Mouse (Mus musculus): Measurements from ENCODE around the gene Uba7. TPM values are rescaled to one million over a fixed set of nuclear protein-coding genes. Genes with fewer than 3 reads are reported as not detected.
"Not testable (repeated sequence)": the region's sequence is repeated elsewhere in the genome, so short reads cannot be mapped to it uniquely, and the experiment has no call there.

The Uba7 gene
- polyA plus RNA-seq, 1 experiment from 2014 or later = 2.7 TPM

DNA sequence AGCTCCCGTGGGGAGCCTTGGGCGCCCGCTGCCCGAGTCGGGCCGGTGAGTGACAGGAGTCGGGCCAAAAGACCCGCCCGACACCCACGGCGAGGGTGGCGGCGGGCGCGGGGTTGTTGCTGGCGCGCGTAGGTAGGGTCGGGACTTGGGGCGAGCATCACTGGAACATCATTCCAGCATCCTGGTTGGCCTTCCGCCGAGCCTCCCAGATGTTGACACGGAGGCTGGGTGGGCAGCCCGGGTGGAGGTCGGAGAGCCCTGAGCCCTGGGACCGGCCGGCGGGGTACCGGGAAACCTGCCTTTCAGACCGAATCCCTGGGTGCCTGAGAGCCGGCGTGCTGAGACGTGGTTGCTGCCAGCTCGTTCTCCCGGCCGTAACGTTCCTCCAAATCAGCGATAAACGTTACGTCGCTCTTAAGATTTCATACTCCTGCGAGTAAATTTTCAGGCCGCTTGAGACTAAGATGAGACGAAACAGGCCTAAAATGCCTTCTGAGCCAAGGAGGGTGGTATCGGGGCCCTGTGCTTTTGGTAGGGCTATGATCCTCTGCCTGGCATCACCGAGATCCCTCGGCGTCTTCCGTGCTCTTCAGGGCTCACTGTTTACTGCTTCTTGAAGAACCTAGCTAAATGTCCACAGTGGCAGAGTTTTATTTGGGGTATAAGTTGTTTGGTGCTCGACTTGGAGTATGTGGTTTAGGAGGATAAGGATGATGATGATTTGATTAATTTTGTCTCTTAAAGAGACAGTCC, 27.6 kb downstream of the Uba7 start:
- peak overlapping the region; percentile 94 for H3K27ac ChIP-seq
- peak overlapping the region; percentile 99 for H3K4me3 ChIP-seq
- H3K4me2 ChIP-seq = peak overlapping the region; percentile 85
- H3K4me1 ChIP-seq = peaks cover 28% of the 10 kb centered on the region
- peaks cover 4% of the 10 kb centered on the region; the same call in 1 of the 2 replicates for H3K27me3 ChIP-seq
- H3K9ac ChIP-seq = peak overlapping the region; percentile 97
- no peaks in the 10 kb centered on the region for H3K36me3 ChIP-seq (ENCODE audit: poor library complexity, severe bottlenecking)
- under 1% methylated on average over 48 of the region's 50 CpGs for WGBS
- ATAC-seq = no peak; the same call in 1 of the 2 replicates
- no peaks in the 10 kb centered on the region for H3K9me3 ChIP-seq (replicated peaks)

DNA sequence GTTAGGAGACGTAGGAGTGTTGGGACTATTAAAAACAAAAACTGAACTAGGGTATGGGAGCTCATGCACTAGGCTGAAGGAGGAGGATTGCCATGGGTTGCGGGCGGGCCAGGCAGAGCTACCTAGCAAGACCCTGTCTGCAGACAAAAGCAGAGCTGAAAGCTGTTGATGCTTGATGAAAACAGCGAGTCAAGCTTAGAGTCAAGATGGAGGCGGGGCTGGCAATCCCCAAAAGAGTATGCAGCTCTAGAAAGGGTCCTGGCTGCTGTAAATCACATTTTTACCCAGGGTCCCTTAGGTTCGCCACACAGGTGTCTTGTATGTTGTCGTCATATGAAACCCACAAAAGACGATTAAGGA, 28.2 kb downstream of the Uba7 start:
- no peak for ATAC-seq
- H3K36me3 ChIP-seq (ENCODE audit: poor library complexity, severe bottlenecking) = no peaks in the 10 kb centered on the region
- peaks cover 4% of the 10 kb centered on the region; the same call in 1 of the 2 replicates for H3K27me3 ChIP-seq
- H3K4me1 ChIP-seq = peaks cover 28% of the 10 kb centered on the region
- peak overlapping the region; percentile 97 for H3K9ac ChIP-seq
- H3K9me3 ChIP-seq (replicated peaks) = no peaks in the 10 kb centered on the region
- H3K27ac ChIP-seq = peak overlapping the region; percentile 94
- peak overlapping the region; percentile 99 for H3K4me3 ChIP-seq
- WGBS = 15% methylated on average over 8 of the region's 8 CpGs
- peak overlapping the region; percentile 85 for H3K4me2 ChIP-seq

DNA sequence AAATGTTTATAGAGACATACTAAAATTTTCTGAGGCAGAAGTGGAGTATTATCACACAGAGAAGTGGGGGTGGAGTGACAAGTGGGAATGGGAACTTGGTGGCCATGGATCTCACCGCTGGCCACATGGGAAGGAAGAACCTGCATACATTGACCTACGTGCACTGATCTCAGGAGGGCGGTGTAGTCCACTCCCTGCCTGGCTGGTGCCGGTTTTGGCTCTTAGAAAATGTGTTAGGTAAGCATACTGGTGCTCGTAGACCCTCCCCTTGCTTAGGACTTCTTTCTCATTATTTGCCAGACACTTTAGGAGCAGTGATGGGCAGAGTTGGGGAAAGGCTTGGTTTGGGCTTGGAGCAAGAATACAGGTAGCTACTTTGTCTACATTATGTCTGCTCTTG, 32.7 kb downstream of the Uba7 start:
- Histone ChIP-seq H3K9me3 (replicated peaks) (no peaks in the 10 kb centered on the region), H3K4me3 (no peak overlapping the region), H3K27ac (no peak overlapping the region), H3K4me1 (peaks cover 22% of the 10 kb centered on the region), H3K27me3 (no peaks in the 10 kb centered on the region), H3K9ac (no peak overlapping the region), H3K36me3 (ENCODE audit: poor library complexity, severe bottlenecking) (peaks cover 7% of the 10 kb centered on the region), H3K4me2 (no peak overlapping the region)
- no peak for ATAC-seq
- 89% methylated on average over 5 of the region's 5 CpGs for WGBS

DNA sequence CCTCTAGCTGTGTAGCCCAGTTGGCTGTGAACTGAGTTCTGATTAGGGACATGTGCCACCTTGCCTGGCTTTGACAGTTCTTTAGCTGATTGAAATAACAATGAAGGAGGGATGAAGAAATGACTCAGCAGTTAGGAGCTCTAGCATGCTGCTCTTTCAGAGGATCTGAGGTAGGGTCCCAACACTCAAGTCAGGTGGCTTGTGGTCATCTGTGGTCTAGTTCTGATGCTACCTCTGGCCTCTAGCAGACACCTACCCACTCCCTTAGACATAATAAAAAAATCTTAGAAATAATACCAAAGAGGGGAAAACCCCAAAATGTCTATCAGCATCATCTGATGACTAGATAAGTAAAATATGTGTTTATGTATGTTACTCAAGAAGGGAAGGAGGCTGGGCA, 35.1 kb downstream of the Uba7 start:
- ATAC-seq = no peak
- Histone ChIP-seq H3K4me1 (peaks cover 3% of the 10 kb centered on the region; the same call in 1 of the 2 replicates), H3K9me3 (replicated peaks) (no peaks in the 10 kb centered on the region), H3K36me3 (ENCODE audit: poor library complexity, severe bottlenecking) (peaks cover 10% of the 10 kb centered on the region), H3K4me2 (no peak overlapping the region), H3K4me3 (no peak overlapping the region), H3K27me3 (no peaks in the 10 kb centered on the region), H3K27ac (no peak overlapping the region), H3K9ac (no peak overlapping the region)

DNA sequence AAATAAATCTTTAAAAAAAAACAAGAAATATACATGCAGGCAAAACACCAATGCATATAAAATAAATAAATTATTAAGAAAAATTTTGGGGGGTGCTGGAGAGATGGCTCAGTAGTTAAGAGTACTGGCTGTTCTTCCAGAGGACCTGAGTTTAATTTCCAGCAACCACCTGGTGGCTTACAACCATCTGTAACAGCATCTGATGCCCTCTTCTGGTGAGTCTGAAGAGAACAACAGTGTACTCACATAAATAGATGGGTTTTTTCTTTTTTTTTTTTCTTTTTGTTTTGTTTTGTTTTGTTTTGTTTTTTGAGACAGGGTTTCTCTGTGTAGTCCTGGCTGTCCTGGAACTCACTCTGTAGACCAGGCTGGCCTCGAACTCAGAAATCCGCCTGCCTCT, 38.3 kb downstream of the Uba7 start:
- not testable (repeated sequence) for H3K4me3 ChIP-seq; ATAC-seq; H3K4me2 ChIP-seq; H3K4me1 ChIP-seq; H3K9me3 ChIP-seq (replicated peaks); H3K9ac ChIP-seq; H3K27ac ChIP-seq; H3K27me3 ChIP-seq
- H3K36me3 ChIP-seq (ENCODE audit: poor library complexity, severe bottlenecking) = peaks cover 14% of the 10 kb centered on the region
- WGBS = 97% methylated on average over 2 of the region's 2 CpGs

DNA sequence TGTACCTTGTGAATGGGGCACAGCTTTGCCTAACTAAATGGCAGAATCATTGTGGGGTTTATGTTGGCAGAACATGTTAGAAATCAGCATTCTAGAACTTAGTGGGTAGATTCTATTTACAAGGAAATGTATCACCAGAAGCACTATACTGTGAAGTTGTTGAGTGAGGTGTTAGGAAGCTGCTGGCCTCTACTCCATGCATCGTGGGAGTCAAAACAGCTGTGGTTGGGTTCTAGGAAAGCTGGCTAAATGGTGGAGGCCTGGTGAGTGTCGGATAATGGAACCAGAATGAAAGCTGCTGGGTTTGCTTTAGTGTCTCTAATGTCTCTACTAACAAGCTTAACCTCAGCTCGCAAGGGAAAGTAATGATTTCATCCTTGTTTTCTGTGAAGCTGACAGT, 41.8 kb downstream of the Uba7 start:
- H3K4me2 ChIP-seq = no peak overlapping the region
- H3K27me3 ChIP-seq = no peaks in the 10 kb centered on the region
- H3K9me3 ChIP-seq (replicated peaks) = no peaks in the 10 kb centered on the region
- H3K9ac ChIP-seq = no peak overlapping the region
- 0 out of 2 replicates have a peak, but pooled peaks cover 3% of the 10 kb centered on the region for H3K4me1 ChIP-seq
- no peak overlapping the region for H3K4me3 ChIP-seq
- no peak overlapping the region for H3K27ac ChIP-seq
- WGBS = 82% methylated on average over 3 of the region's 3 CpGs
- no peak for ATAC-seq
- peaks cover 14% of the 10 kb centered on the region for H3K36me3 ChIP-seq (ENCODE audit: poor library complexity, severe bottlenecking)

DNA sequence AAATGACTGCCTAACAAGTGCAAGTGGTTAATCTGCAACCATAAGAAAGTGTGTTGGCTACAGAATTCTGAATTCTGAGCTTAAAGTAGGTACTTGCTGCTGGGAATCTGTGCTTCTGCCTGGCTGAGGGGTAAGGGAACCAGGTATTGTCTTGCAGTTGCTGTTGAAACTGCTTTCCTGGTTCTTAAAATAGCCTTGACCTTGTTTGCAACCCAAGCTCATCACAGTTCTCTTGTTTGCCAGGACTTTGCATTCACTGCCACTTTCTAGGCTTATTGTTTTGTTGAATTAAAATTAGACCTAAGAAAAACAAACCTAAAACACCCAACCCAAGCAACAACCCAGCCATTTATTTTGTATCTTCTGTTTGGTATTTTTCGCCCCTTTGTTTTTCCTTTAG, 45.4 kb downstream of the Uba7 start:
- Histone ChIP-seq H3K9ac (no peak overlapping the region), H3K36me3 (ENCODE audit: poor library complexity, severe bottlenecking) (peaks cover 21% of the 10 kb centered on the region), H3K4me1 (0 out of 2 replicates have a peak, but pooled peaks cover 3% of the 10 kb centered on the region), H3K9me3 (replicated peaks) (no peaks in the 10 kb centered on the region), H3K27ac (no peak overlapping the region), H3K27me3 (no peaks in the 10 kb centered on the region), H3K4me3 (no peak overlapping the region), H3K4me2 (no peak overlapping the region)
- WGBS = 94% methylated on average over 1 of the region's 1 CpGs
- no peak for ATAC-seq

DNA sequence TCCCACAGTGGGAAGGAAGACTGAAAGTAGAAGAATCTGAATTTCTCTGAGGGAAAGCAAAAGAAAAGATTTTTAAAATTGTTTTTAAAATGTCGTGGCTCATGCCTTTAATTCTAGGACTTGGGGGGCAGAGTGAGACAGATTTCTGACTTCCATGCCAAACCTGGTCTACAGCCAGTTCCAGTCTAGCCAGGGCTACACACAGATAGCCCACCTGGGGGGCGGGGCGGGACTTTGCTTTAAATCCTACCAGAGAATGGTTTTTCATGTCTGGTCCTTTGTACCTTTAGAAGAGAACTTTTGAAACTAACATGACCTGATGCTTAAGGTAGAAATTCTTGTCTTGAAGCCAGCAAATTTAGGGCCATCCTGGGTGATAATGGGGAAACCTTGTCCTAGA, 47.9 kb downstream of the Uba7 start:
- Histone ChIP-seq H3K9ac (no peak overlapping the region), H3K36me3 (ENCODE audit: poor library complexity, severe bottlenecking) (peaks cover 43% of the 10 kb centered on the region), H3K4me3 (no peak overlapping the region), H3K27ac (no peak overlapping the region), H3K4me2 (no peak overlapping the region), H3K4me1 (0 out of 2 replicates have a peak, but pooled peaks cover 3% of the 10 kb centered on the region), H3K27me3 (no peaks in the 10 kb centered on the region), H3K9me3 (replicated peaks) (no peaks in the 10 kb centered on the region)
- WGBS = 82% methylated on average over 3 of the region's 3 CpGs
- ATAC-seq = no peak

DNA sequence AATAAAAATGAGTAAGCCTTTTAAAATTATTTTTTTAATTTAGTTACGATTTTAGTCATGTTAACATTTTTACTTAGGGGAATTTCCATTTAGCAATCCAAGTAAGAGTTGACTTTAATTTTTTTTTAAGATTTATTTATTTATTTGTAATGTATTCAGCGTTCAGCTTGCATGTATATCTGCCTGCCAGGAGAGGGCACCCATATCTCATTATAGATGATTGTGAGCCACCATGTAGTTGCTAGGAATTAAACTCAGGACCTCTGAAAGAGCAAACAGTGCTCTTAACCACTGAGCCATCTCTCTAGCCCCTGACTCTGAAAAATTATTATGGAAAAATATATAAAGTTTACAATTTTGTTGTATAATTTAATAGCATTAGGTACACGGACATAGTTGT, 51.3 kb downstream of the Uba7 start:
- Histone ChIP-seq H3K9me3 (replicated peaks) (no peaks in the 10 kb centered on the region), H3K27me3 (no peaks in the 10 kb centered on the region), H3K4me2 (no peak overlapping the region), H3K4me1 (no peaks in the 10 kb centered on the region), H3K27ac (no peak overlapping the region), H3K36me3 (ENCODE audit: poor library complexity, severe bottlenecking) (peaks cover 50% of the 10 kb centered on the region), H3K4me3 (no peak overlapping the region), H3K9ac (no peak overlapping the region)
- no peak for ATAC-seq
- WGBS = 93% methylated on average over 3 of the region's 3 CpGs

DNA sequence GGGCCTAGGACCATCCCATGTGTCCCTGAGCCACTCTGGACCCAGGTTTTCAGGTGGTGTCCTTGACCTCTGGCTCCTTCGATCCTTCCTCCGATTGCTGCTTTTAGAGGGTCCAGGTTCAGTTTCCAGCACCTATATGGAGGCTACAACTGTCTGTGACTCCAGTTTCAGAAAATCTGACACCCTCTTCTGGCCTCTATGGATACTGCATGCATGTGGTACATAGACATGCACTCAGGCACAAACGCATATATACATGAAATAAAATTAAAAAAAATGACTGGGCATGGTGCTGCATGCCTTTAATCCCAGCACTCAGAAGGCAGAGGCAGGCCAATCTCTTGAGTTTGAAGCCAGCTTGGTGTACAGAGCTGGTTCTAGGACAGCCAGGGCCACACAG, 52.6 kb downstream of the Uba7 start:
- no peaks in the 10 kb centered on the region for H3K4me1 ChIP-seq
- H3K36me3 ChIP-seq (ENCODE audit: poor library complexity, severe bottlenecking) = peaks cover 61% of the 10 kb centered on the region
- H3K27me3 ChIP-seq = no peaks in the 10 kb centered on the region
- H3K27ac ChIP-seq = no peak overlapping the region
- H3K4me3 ChIP-seq = no peak overlapping the region
- H3K9ac ChIP-seq = no peak overlapping the region
- H3K4me2 ChIP-seq = no peak overlapping the region
- WGBS = 98% methylated on average over 3 of the region's 3 CpGs
- H3K9me3 ChIP-seq (replicated peaks) = no peaks in the 10 kb centered on the region
- no peak for ATAC-seq

DNA sequence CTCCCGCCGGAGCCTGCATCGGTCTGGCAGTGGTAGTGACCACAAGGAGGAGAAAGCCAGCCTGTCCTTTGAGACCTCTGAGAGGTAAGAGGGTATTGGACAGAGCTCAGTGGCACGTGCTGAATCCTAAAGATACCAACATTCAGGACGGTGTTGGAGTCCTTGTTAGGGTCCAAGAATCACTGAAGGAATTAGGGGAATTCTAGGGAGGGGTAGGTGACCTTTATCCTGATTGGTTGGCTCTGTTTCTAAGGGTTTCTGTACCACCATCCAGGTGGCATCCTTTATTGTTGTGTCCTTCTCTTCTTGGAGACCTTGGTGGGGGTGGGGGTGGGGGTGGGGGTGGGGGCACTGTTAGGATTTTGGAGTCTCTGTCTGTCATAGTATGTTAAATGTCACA, 56.8 kb downstream of the Uba7 start:
- Histone ChIP-seq H3K36me3 (ENCODE audit: poor library complexity, severe bottlenecking) (peaks cover 57% of the 10 kb centered on the region), H3K27ac (no peak overlapping the region), H3K4me1 (no peaks in the 10 kb centered on the region), H3K4me3 (no peak overlapping the region), H3K4me2 (no peak overlapping the region), H3K27me3 (no peaks in the 10 kb centered on the region), H3K9ac (no peak overlapping the region), H3K9me3 (replicated peaks) (no peaks in the 10 kb centered on the region)
- 94% methylated on average over 5 of the region's 5 CpGs for WGBS
- ATAC-seq = no peak
